Mouse (Mus musculus) heart, adult 9 months (tissue): Measurements from ENCODE around the gene Plxnd1.

Source experiments
- DNase-seq, 2 experiments: peaks; one replicate each; pipeline ENCODE4 v3.0.0; 2022; ENCODE audit warnings: low spot score in 2 of 2

Plxnd1 gene

DNA sequence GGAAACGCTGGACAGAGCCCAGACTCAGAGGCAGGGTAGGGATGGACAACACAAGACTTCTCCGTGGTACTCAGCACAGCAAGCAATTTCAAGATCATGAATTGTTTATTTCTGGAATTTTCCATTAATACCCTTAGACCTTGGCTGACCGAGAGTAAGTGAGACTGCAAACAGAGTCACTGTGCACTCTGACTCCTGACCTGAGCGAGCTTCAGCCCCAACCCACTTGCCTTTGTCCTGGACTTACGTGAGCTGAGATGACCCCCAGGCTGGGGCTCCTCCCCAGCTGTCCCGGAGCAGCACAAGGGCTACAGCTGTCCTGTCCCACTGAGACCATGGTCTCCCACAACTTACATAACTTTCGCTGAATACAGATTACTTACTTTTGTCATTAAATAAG, 11.9 kb downstream of the Plxnd1 start:
- DNase-seq, result no peak

GRCm38 (mm10) chr6:115978596-115978995, 16.2 kb downstream of the Plxnd1 start:
- no peak for DNase-seq

- no peak for DNase-seq
These were observed 17.0 kb downstream of the Plxnd1 start for GRCm38 (mm10) chr6:115977810-115978209.

GRCm38 (mm10) chr6:115975606-115976005, 19.2 kb downstream of the Plxnd1 start:
- no peak for DNase-seq

DNA sequence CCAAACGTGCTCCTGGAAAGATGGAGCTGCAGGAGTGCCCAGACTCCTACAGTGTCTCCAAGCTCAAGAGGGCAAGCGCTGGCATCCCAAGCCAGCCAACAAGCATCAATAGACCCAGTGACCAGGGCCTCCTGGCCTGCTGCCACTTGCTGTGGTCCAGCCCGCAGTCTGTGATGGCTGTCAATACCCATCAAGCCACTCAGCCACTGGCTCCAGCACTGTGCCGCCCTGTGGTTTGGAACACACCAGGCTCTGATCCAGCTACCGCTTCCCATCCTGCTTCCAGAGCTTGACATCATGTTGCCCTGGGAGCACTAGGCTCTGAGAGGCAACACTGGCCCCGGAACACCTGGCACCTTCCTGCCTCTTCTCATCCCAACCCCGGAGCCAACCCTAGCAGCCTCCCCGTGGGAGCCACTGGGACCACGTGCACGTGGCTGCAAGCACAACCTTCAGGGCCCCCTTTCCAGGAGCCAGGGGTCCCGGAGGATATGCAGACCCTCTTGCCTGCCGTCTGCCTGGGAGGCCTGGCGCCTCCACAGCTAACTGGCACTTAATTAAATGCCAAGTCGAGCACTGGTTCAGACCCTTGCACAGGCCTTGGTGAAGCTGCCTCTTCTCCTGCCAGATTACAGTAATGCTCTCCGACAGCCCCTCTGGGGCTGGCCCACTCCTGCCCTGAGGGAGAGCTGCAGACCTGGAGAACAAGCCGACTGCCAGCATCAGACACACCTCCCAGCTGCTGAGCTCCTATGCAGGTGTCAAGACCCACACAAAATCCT, 20.7 kb downstream of the Plxnd1 start:
- DNase-seq, result no peak

DNA sequence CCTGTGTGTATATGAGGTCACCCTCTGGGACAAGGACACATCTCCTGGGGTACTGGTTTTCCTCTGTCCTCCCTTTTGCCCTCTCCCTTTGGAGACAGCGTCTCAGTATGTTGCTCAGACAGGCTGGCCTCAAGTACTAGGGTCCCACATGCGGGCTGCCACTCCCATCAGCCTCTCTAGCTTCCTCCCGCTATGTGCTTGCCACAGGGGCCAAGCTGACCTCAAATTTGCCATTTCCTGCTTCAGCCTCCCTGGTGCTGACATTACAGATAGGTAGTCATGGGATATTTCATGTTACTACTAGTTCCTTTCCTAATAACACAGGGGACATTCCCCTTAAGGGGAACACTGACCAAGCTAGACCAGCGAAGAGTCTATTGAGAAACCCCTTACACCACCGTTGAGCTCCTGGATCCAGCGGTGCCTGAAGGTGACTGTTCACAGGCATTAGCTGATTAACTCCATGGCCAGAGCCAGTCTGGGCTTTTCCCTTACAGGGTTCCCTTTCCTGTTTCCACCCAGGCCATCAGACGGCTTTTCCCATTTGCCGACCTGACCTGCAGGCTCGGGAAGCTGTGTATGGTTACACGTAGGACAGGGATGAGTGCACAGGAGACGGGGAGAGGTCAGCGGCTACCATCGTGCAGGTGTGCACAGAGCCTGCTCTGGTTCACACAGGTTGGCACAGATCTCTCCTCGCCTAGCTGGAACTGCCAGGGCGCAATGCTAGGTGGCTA, 21.5 kb downstream of the Plxnd1 start:
- no peak for DNase-seq

DNA sequence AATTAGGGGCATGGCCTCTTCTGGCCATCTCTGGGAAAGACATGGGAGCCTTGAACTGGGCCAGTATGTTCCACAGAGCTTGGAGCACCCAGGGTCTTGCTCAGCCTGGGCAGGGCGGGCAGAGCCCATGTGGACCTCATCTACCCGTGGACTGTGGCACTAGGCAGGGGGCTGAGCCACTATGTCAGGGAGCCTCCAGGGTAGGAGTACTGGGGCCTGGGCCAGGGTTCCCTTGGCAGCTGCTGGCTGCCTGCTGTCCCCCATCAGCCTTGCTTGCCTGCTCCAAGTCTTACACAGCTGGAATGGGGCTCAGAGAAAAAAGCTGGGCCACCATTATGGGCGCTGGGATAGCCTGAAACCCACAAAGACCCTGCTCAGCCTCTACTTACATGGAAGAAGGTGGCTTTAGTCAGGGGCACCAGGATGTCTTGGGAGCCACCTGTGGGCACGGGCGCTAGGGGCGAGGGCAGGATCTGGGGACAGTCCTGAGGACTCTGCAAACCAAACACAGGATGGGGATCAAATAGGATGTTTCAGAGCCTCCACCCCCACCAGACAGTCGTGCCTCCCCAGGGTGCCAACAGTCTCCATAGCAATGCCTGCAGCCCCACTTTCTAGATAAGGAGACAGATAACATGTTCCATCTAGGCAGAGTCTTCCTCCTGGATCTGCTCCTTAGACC, 22.6 kb downstream of the Plxnd1 start:
- no peak for DNase-seq

- DNase-seq, result no peak
These were observed 23.3 kb downstream of the Plxnd1 start for GRCm38 (mm10) chr6:115971273-115972060.

DNA sequence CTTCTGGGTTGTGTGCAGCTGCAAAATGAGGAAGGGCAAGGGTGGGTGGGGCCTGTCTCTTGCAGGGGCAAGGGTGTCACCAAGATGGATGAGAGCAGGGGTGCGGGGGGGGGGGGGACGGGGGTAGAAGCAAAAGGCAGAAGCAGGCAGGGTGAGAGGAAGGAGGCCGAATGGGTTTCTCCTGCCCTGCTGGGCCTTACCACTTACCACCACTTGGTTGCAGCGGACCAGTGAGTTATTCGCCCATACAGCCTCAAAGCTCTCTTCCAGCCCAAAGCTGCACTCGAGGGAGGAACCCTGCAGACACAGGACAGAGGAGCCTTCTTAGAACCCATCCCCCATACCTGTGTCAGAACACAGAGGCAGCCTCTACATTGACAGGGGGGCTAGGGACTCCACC, 24.9 kb downstream of the Plxnd1 start:
- DNase-seq, result no peak

- DNase-seq, result no peak
These were observed 25.7 kb downstream of the Plxnd1 start for GRCm38 (mm10) chr6:115969103-115969502.

DNA sequence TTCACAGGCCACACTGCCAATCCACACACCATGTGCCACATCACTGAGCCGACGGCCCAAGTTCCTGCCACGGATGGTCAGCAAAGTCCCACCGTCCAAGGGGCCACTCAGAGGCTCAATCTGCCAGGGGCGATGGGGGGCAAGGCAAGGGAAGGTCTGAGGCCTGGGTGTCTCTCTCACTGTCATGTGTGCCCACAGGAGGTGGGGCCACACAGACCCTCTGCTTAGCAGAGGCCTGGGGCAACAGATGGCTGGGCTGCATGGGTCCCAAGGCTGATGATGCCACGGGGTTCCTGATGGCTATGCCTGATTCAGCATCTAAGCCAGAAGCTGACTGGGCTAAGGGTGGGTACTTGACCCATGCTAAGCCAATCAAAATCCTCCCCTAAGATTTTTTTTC, 26.1 kb downstream of the Plxnd1 start:
- no peak for DNase-seq

GRCm38 (mm10) chr6:115968086-115968485, 26.7 kb downstream of the Plxnd1 start:
- no peak for DNase-seq

GRCm38 (mm10) chr6:115967291-115967880, 27.4 kb downstream of the Plxnd1 start:
- DNase-seq, result no peak

DNA sequence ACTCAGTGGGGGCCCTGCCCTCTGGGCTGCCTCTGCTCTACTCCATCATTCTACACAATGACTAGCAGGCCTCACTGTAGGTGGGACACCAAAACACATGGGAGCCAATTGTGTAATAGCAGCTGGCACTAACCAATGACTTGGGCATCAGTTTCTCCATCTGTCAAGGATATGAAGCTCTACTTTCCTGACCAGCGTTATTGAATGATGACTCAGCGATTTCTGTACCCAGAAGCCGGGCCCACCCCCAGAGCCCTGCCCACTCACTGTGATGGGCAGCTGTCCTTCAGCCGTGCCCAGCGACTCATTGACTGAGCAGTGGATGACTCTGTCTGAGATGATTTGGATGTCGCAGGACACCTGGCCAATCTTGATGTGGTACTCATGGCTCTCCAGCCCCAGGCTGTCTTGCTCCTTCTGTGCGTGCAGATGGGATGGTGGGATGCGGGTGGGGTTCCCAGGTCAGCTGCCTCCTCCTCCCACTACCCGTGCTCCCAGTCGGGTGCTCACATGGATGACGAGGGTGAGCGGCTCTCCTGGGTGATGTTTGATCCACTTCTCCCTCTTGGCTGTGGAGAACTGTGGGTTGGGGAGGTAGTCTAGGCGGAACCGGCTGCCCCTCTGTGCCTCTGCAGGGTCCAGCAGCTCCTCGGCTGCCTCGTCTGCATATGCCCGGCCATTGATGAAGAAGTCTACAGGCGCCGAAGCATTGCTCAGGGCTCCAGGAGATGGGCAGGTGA, 28.4 kb downstream of the Plxnd1 start:
- DNase-seq, result no peak

- no peak for DNase-seq
These were observed 31.1 kb downstream of the Plxnd1 start for GRCm38 (mm10) chr6:115963656-115964055.

DNA sequence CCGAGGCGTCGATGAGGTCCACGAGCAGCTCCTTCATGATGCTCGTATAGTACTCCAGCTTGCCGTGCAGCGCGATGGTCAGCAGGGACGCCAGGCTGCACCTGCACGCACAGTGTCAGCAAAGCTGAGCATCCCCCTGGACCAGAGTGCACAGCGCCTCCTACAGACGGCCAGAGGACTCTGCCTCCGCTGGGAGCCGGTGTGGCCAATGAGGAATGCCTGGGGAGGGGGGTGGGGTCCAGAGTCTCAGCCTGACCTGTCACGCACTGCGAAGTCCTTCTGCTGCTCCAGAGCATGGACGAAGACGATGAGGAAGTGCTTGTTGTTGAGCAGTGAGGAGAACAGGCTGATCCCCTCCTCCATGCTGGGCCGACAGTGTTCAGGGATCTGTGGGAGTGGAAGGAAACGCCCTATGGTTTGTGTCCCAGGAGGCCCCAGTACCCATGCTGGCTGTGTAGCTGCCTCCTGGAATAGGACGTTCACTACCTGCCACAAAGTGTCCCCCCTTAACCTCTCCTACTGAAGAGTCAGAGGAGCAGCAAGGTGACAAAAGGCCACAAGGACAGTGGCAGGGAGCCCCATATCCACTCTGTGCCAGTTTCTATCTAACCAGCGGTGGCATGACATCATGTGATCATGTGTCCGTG, 32.2 kb downstream of the Plxnd1 start:
- no peak for DNase-seq

DNA sequence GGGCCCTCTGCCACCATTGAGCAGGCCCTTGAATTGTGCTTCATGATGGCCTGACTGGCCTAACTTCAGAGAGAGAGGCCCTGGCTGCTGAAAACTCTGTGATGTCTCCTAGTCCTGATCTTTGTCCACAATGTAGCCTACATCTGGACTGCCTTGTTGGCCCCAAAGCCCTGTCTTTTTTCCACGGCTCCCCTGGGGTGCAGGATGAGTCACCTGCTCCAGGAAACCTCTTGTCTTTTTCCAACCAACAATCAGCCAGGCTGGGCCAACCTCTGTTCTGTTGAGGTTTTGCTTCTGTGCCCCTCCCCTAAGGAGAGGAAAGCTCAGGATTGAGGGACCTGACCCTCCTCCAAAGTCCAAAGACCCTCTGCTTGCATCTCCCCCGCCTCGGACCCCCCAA, 33.1 kb downstream of the Plxnd1 start:
- DNase-seq, result no peak

- DNase-seq, result no peak
These were observed 34.5 kb downstream of the Plxnd1 start for GRCm38 (mm10) chr6:115960322-115960721.

GRCm38 (mm10) chr6:115959151-115959691, 35.6 kb downstream of the Plxnd1 start:
- DNase-seq, result peak; percentile 95

GRCm38 (mm10) chr6:115958445-115958844, 36.4 kb downstream of the Plxnd1 start:
- DNase-seq, result no peak
